Mouse (Mus musculus) hindlimb bud, embryonic 11.5 days (tissue): ENCODE results near the gene Fuca2.

Source experiments
- DNase-seq: peaks from one replicate; pipeline ENCODE4 v3.0.0-alpha.2; 2012; ENCODE audit warnings: low read depth, low spot score; ENCODE audit errors: extremely low spot score

Fuca2 gene

DNA sequence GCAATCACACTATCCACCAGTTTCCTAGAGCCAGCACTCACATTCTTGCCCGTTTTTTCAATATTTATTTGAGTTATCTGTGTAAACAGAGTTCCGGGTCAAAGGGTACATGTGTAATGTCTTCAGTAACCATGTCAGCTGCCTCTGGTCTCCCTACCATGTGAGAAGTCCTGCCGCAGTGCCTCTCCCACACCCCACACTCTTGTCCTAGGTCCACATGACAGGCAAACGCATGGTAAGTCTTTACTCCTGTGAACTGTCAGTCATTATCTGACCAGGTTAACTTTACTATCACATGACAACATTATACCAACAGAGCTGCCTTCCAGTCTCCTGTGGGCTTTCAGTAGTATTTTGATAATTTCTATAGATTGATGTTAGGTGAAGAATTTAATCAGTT, 28.8 kb downstream of the Fuca2 start:
- DNase-seq: no peak

DNA sequence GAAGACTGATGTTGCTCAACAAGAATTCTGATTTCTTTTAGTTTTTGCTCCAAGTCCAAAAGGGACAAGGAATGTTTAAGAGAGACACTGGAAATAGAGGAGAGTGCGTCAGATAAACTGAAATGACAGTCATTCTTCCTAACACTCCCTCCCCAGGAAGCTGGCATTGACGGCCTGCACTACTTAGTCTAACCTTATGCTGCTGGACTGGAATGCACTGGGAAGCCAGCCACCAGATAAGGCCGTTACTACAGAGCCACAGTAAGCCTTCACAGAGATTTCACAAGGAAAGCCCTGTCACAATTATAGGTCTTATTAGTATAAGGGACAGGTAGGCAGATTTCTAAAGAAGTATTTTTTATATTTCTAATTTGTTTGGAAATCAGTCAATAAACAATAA, 35.4 kb downstream of the Fuca2 start:
- no peak for DNase-seq

DNA sequence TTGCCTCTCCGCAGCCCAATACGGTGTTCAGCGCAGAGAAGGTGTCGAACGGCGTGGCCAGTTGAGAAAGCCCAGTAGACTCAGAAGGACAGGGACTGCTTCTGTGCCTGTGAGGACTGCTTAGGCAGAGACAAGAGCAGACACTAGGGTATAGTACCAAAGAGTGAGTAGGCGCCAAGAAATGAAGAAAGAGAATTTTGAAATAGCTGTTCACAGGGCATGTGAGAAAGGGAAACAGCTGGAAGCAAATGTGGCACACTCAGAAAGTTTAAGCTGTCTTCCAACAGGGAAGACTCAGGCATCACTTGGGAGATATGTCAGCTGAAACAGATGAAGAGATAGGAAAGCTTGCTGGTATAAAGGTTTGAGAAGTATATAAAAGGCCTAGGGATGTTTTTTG, 37.4 kb downstream of the Fuca2 start:
- no peak for DNase-seq

DNA sequence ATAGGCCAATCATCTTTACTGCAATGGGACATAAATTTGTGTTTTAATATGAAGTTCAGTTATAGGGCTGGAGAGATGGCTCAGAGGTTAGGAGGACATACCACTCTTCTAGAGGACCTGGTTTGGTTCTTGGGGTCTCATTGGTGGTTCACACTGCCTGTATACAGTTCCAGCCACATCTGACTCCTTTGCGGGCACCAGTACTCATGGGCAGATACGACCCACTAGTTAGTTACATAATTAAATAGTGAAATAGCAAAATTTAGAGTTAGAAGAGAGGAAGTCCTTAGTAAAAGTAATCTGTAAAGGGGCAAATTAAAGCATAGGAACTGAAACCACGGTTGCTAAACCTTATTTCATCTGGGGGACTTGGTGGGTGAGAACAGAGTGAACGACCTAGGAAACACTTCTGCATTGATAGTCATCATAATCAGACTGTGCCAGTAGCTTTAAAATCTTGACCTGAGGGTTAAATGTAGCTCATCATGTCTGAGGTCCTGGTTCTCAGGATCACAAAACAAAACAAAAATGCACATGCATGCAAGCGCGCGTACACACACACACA, 40.5 kb downstream of the Fuca2 start:
- no peak for DNase-seq

- no peak for DNase-seq
These were observed 42.4 kb downstream of the Fuca2 start for GRCm38 (mm10) chr10:13541721-13542120.

GRCm38 (mm10) chr10:13552646-13553497, 53.5 kb downstream of the Fuca2 start, which contains the start of the genes Adat2 and Pex3:
Gene Adat2, plus strand, starts transcription at chr10:13552894.
Gene Pex3, minus strand, starts transcription at chr10:13553142.
- peak; percentile 60 for DNase-seq

DNA sequence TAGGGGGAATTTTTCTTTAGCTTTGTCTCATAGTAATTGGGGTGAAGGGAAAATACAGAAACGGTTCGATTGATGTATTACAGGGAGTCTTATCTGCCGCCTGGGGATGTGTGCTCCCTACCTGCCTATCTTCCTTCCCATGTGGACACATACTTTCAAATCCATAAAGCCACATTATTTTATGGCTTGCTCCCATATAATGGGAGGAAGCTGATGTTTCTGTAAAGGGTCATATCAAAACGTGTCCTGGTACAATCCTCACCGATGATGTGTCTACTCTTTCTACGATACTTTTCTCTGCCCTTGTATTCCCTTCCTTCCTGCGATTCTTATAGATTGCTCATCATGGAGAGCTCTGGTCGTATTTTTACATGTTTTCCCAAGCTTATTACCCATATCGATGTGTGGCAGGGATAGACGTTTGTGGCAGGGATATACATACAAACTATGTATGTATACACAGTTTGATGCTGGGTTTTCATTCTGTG, 54.2 kb downstream of the Fuca2 start:
- DNase-seq: peak; percentile 30

DNA sequence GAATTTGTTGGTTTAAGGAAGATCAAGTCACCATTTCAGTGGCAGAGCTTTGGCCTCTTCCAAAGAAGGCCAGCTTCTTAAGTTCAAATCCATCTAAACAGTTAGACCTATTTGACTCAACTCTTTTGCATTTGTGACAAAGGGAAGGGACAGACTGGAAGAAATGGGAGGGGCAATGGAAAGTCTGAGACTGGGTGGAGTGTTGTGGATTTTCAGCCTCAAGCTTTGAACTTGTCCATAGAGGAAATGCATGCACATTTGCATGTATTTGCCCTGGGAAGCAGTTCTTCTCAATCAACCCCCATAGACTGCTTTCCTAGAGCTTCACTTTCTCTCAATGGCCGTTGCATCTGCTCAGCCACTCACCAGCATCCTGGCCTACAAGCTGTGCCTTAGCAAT, 55.0 kb downstream of the Fuca2 start:
- DNase-seq: no peak

DNA sequence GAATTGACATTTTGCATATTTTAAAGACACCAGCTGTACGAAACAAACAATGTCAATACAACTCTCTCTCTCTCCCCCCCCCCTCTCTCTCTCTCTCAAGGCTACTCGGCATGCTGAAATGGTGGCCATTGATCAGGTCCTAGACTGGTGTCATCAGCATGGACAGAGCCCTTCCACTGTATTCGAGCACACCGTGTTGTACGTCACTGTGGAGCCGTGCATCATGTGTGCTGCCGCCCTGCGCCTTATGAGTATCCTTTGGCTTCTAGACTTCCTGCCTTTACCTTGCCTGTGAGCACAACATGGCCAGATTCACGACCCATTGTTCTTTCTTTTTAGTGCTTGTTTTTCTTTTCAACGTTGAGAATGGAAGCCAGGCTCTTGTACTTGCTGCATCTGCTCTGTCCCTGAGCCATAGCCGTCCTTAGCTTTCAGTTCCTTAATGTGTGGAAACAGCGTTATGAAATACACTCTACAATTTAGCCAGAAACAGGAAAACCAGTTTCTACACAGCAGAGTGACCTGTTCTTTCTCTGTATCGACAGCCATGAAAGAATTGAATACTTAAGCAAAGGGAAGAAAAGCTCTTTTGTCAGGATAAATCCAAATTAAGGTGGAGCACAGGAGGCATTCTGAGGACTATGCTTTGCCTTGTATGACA, 60.8 kb downstream of the Fuca2 start:
- no peak for DNase-seq

DNA sequence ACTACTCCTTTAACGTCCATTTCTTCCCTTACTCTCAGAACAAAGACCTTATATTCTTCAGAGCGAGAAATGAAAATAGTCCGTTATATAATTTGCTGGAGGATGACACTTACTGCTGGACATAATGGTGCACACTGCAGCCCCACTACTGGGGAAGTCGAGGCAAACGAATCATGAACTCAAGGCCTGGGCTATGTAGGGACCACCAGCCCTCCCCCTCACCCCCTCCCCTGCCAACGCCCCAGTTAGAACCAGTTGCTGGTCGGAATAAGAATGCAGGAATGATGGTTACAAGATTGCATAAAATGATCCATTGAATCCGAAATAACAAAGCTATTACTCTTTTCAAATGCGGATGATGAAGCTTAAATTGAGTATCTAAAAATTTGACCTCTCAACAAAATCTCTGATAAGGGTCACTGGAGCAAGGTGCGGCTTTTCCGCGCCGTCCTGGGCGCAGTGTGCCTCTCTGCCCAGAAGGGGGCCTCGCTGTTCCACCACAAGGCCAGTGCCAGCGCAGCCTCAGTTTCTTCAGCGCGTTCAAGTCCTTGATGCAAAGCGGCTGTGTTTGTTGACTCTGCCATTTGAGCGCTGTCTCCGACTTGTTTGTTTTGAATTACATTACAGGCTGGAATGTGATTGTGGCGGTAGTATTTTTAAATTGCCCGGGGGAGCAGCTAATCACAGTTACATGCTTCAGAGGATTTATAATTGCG, 65.2 kb downstream of the Fuca2 start:
- peak; percentile 41 for DNase-seq

DNA sequence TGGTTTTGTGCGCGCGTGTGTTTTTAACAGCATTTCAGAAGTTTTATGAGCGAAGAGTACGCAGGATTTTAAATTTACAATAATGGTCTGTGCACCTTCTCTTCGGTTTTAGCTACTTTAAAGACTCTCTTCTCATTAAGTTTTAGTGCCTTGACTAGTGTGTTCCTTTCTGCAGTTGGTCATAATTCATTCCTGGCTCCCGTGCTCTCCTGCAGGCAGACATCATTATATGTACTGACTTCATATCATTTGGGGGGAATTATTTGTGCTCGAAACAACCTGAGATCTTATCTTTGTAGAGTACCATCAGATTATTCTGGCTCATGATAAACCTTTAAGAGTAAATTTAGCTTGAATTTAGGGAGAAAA, 65.7 kb downstream of the Fuca2 start:
- peak; percentile 14 for DNase-seq

- DNase-seq: no peak
These were observed 67.1 kb downstream of the Fuca2 start for GRCm38 (mm10) chr10:13566393-13566792.
